Mouse (Mus musculus): Measurements from ENCODE around the gene Taar7a.
A peak's percentile ranks its signal among the peaks of the same experiment; 100 is the strongest.

Gene Taar7a

GRCm38 (mm10) chr10:23942465-23942864 is 50.8 kb downstream of the Taar7a start:
- DNase-seq = peak in 1 of 2 experiments; percentile 8

All from kidney, adult 8-10 months (tissue).